10 mouse cellular contexts compared by ENCODE assay signal in the genomic region with DNA sequence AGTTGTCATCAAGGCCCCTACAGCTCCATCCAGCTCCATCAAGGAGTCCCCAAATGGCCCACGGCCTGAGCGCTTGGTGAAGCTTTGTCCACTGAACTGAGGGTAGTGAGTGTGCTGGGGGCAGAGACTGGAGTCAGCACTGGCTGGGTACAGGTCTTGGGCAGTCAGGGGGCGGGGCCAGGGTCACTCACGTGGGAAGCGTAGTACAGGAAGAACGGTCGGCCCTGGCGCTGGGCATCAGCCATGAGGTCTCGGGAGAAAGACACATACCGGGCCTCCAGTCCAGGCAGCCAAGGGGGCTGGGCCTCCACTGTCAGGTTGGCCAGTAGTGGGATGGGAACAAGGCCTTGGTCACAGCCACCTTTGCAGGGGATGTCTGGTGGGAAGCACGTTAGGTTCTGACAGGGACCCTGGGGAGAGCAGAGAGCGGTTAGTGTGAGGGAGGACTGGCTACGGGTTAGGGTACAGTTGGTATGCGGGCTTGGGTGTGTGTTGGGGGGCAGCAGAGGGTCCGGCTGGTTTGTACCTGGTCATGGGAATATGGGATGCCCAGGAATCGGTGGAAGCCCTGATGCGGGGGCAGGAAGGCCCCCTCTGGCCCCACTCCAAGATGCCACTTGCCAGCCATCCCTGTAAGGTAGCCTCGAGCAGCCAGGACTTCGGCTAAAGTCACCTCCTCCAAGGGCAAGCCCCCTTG. TPM values are rescaled to one million over a fixed set of nuclear protein-coding genes. Genes with fewer than 3 reads are reported as not detected.
DNase-seq lines count a peak whose midpoint lies in the region; ATAC-seq and TF ChIP-seq lines count a peak whose summit lies in the region.
"Had no signal": no experiment of that assay in that cellular context is flagged by ENCODE, and none has a peak within 500 bp of the region (broad histone marks: within the 10 kb centered on the region; RNA-seq: fewer than 3 reads in every experiment).

No protein-coding gene starts in this region.

- H3K9me3 ChIP-seq in heart, embryonic 10.5 days, result no peaks in the 10 kb centered on the region
- no peaks in the 10 kb centered on the region for H3K9me3 ChIP-seq in stomach, embryonic 16.5 days (replicated peaks; ENCODE audit: control insufficient read depth, low read length)
- no peaks in the 10 kb centered on the region for H3K9me3 ChIP-seq in stomach, postnatal 0 days (ENCODE audit: control insufficient read depth, low read length)
- H3K9me3 ChIP-seq in intestine, embryonic 15.5 days, result no peaks in the 10 kb centered on the region
- no peaks in the 10 kb centered on the region for H3K9me3 ChIP-seq in neural tube, embryonic 15.5 days (replicated peaks)

- peak overlapping the region; percentile 99; the same call in 1 of the 2 replicates for H3K4me2 ChIP-seq in stomach, embryonic 16.5 days (ENCODE audit: low read depth, low read length)
- H3K4me2 ChIP-seq in stomach, postnatal 0 days (replicated peaks; ENCODE audit: low read depth), result no peak overlapping the region
- H3K4me2 ChIP-seq in intestine, embryonic 15.5 days (replicated peaks), result peak overlapping the region; percentile 86; the same call in 1 of the 2 replicates
- peak overlapping the region; percentile 63 for H3K4me2 ChIP-seq in neural tube, embryonic 15.5 days

- H3K4me1 ChIP-seq in heart, embryonic 10.5 days, result peaks cover 33% of the 10 kb centered on the region
- H3K4me1 ChIP-seq in stomach, embryonic 16.5 days (ENCODE audit: control insufficient read depth, insufficient read depth, low read length), result peaks cover 17% of the 10 kb centered on the region
- no peaks in the 10 kb centered on the region for H3K4me1 ChIP-seq in stomach, postnatal 0 days (replicated peaks; ENCODE audit: control insufficient read depth, insufficient read depth)
- peaks cover 8% of the 10 kb centered on the region; the same call in 1 of the 2 replicates for H3K4me1 ChIP-seq in intestine, embryonic 15.5 days (replicated peaks)
- peaks cover 30% of the 10 kb centered on the region for H3K4me1 ChIP-seq in neural tube, embryonic 15.5 days

- WGBS in heart, embryonic 10.5 days, result 89% methylated on average over 19 of the region's 19 CpGs
- 89% methylated on average over 19 of the region's 19 CpGs for whole genome bisulfite sequencing in stomach, embryonic 16.5 days
- WGBS in stomach, postnatal 0 days, result 90% methylated on average over 19 of the region's 19 CpGs
- WGBS in intestine, embryonic 15.5 days, result 95% methylated on average over 19 of the region's 19 CpGs
- WGBS in neural tube, embryonic 15.5 days, result 93% methylated on average over 19 of the region's 19 CpGs

- H3K36me3 ChIP-seq in heart, embryonic 10.5 days, result 0 out of 2 replicates have a peak, but pooled peaks cover 3% of the 10 kb centered on the region
- no peaks in the 10 kb centered on the region for H3K36me3 ChIP-seq in stomach, embryonic 16.5 days (ENCODE audit: control insufficient read depth, insufficient read depth, low read length)
- H3K36me3 ChIP-seq in stomach, postnatal 0 days (ENCODE audit: control insufficient read depth, insufficient read depth, low read length), result no peaks in the 10 kb centered on the region
- H3K36me3 ChIP-seq in intestine, embryonic 15.5 days, result no peaks in the 10 kb centered on the region
- no peaks in the 10 kb centered on the region for H3K36me3 ChIP-seq in neural tube, embryonic 15.5 days

- TF ChIP-seq EP300 in stomach, postnatal 0 days (optimal IDR thresholded peaks at IDR 0.05), result no peak

- no peak overlapping the region for H3K9ac ChIP-seq in stomach, embryonic 16.5 days (ENCODE audit: low read length)
- no peak overlapping the region for H3K9ac ChIP-seq in stomach, postnatal 0 days (ENCODE audit: low read length)
- no peak overlapping the region for H3K9ac ChIP-seq in intestine, embryonic 15.5 days
- no peak overlapping the region for H3K9ac ChIP-seq in neural tube, embryonic 15.5 days (replicated peaks)

- no peak for DNase-seq in heart, embryonic 10.5 days (ENCODE audit: low spot score)
- DNase-seq in heart, postnatal 14 days, result no peak
- no peak for DNase-seq in stomach, postnatal 0 days (ENCODE audit: low spot score)
- DNase-seq in frontal cortex, adult 2 months (ENCODE audit: extremely low spot score in 1 of 2, low spot score in 1 of 2), result no peak
- no peak for DNase-seq in gastrocnemius, adult 8-10 months (ENCODE audit: low spot score in 2 of 2)

- H3K4me3 ChIP-seq in heart, embryonic 10.5 days, result peak overlapping the region; percentile 70
- H3K4me3 ChIP-seq in stomach, embryonic 16.5 days (replicated peaks; ENCODE audit: low read length), result no peak overlapping the region
- H3K4me3 ChIP-seq in stomach, postnatal 0 days (ENCODE audit: low read depth, low read length), result no peak overlapping the region
- H3K4me3 ChIP-seq in intestine, embryonic 15.5 days (replicated peaks), result no peak overlapping the region
- peak overlapping the region; percentile 57 for H3K4me3 ChIP-seq in neural tube, embryonic 15.5 days (replicated peaks)

- no peak for TF ChIP-seq CTCF in stomach, postnatal 0 days (IDR thresholded peaks at IDR 0.05; ENCODE audit: low read depth)

- H3K27me3 ChIP-seq in heart, embryonic 10.5 days (ENCODE audit: insufficient read depth, poor library complexity, severe bottlenecking), result no peaks in the 10 kb centered on the region; the same call in 1 of the 2 replicates
- H3K27me3 ChIP-seq in stomach, embryonic 16.5 days (ENCODE audit: control insufficient read depth, insufficient read depth, low read length), result no peaks in the 10 kb centered on the region
- H3K27me3 ChIP-seq in stomach, postnatal 0 days (ENCODE audit: control insufficient read depth, insufficient read depth, low read length), result no peaks in the 10 kb centered on the region
- H3K27me3 ChIP-seq in intestine, embryonic 15.5 days (replicated peaks), result no peaks in the 10 kb centered on the region
- no peaks in the 10 kb centered on the region for H3K27me3 ChIP-seq in neural tube, embryonic 15.5 days (replicated peaks)

- no peak for ATAC-seq in stomach, embryonic 16.5 days (ENCODE audit: insufficient read depth, low FRiP score)
- ATAC-seq in stomach, postnatal 0 days (ENCODE audit: low FRiP score, low TSS enrichment), result no peak
- ATAC-seq in intestine, embryonic 15.5 days, result no peak
- no peak for ATAC-seq in neural tube, embryonic 15.5 days (ENCODE audit: low FRiP score)

- intact Hi-C loops in heart, postnatal 14 days (cut with DNase I), result no loop called here

- no peak overlapping the region for H3K27ac ChIP-seq in heart, embryonic 10.5 days
- no peak overlapping the region for H3K27ac ChIP-seq in stomach, embryonic 16.5 days (ENCODE audit: low read length)
- H3K27ac ChIP-seq in stomach, postnatal 0 days (replicated peaks), result no peak overlapping the region
- no peak overlapping the region for H3K27ac ChIP-seq in intestine, embryonic 15.5 days
- H3K27ac ChIP-seq in neural tube, embryonic 15.5 days (replicated peaks), result no peak overlapping the region

RNA-seq across cellular contexts. Expression of a gene that starts 2.5 kb away (rescaled TPM):
- polyA plus RNA-seq in heart, embryonic 10.5 days (2016; fragmentation: Nextera tagmentation; extraction: Ambion mirVana), result 14.2 and 14.3 TPM in 2 replicates
- 10 to 100 TPM; 13.7 to 15.5 TPM for total RNA-seq in heart, postnatal 14 days (2021)
- polyA plus RNA-seq in stomach, embryonic 16.5 days (2015; fragmentation: Nextera tagmentation; extraction: Ambion mirVana), result 19.5 and 19.9 TPM in 2 replicates
- polyA plus RNA-seq in stomach, postnatal 0 days (2015; fragmentation: Nextera tagmentation; extraction: Ambion mirVana), result 10.3 and 11.1 TPM in 2 replicates
- 22.5 and 26.0 TPM in 2 replicates for polyA plus RNA-seq in intestine, embryonic 15.5 days (2015; fragmentation: Nextera tagmentation; extraction: Ambion mirVana)
- 27.4 and 29.2 TPM in 2 replicates for polyA plus RNA-seq in neural tube, embryonic 15.5 days (2015; fragmentation: Nextera tagmentation; extraction: Ambion mirVana)
- polyA plus RNA-seq in frontal cortex, adult 2 months (2012; rRNA removed), result 29.6 and 34.9 TPM in 2 replicates
- total RNA-seq in gastrocnemius, adult 8-10 months (2022), result 1 to 10 TPM; 1.7 to 3.9 (median 2.8) TPM

RNA-seq across cellular contexts. Expression of a gene that starts 21.0 kb away (rescaled TPM):
- polyA plus RNA-seq in heart, embryonic 10.5 days (2016; fragmentation: Nextera tagmentation; extraction: Ambion mirVana), result 0.44 and 0.99 TPM in 2 replicates
- under 1 TPM; 0.05 to 0.31 TPM for total RNA-seq in heart, postnatal 14 days (2021)
- 3.7 and 3.9 TPM in 2 replicates for polyA plus RNA-seq in stomach, embryonic 16.5 days (2015; fragmentation: Nextera tagmentation; extraction: Ambion mirVana)
- polyA plus RNA-seq in stomach, postnatal 0 days (2015; fragmentation: Nextera tagmentation; extraction: Ambion mirVana), result 1.6 and 1.9 TPM in 2 replicates
- 4.1 and 4.5 TPM in 2 replicates for polyA plus RNA-seq in intestine, embryonic 15.5 days (2015; fragmentation: Nextera tagmentation; extraction: Ambion mirVana)
- polyA plus RNA-seq in neural tube, embryonic 15.5 days (2015; fragmentation: Nextera tagmentation; extraction: Ambion mirVana), result 73.0 and 85.4 TPM in 2 replicates
- polyA plus RNA-seq in frontal cortex, adult 2 months (2012; rRNA removed), result 123 and 134 TPM in 2 replicates
- under 1 TPM in 3 of 4 experiments, not detected in 1; 0.10 to 0.65 (median 0.56) TPM for total RNA-seq in gastrocnemius, adult 8-10 months (2022)
- total RNA-seq: hematopoietic stem cell, adult 5-6 weeks had no signal

RNA-seq across cellular contexts. Expression of a gene that starts 24.7 kb away (rescaled TPM):
- polyA plus RNA-seq in heart, embryonic 10.5 days (2016; fragmentation: Nextera tagmentation; extraction: Ambion mirVana), result 2.1 and 2.6 TPM in 2 replicates
- 10 to 100 TPM; 78.7 to 83.9 TPM for total RNA-seq in heart, postnatal 14 days (2021)
- polyA plus RNA-seq in stomach, embryonic 16.5 days (2015; fragmentation: Nextera tagmentation; extraction: Ambion mirVana), result 1.1 and 1.8 TPM in 2 replicates
- polyA plus RNA-seq in stomach, postnatal 0 days (2015; fragmentation: Nextera tagmentation; extraction: Ambion mirVana), result 0.35 and 0.40 TPM in 2 replicates
- 1.2 and 1.3 TPM in 2 replicates for polyA plus RNA-seq in intestine, embryonic 15.5 days (2015; fragmentation: Nextera tagmentation; extraction: Ambion mirVana)
- polyA plus RNA-seq in neural tube, embryonic 15.5 days (2015; fragmentation: Nextera tagmentation; extraction: Ambion mirVana), result 8.9 and 9.5 TPM in 2 replicates
- 76.4 and 84.0 TPM in 2 replicates for polyA plus RNA-seq in frontal cortex, adult 2 months (2012; rRNA removed)
- total RNA-seq in gastrocnemius, adult 8-10 months (2022), result 10 to 100 TPM in 2 of 4 experiments, 1 to 10 TPM in 2; 5.9 to 11.7 (median 8.8) TPM

RNA-seq across cellular contexts. Expression of a gene that starts 45.0 kb away (rescaled TPM):
- polyA plus RNA-seq in heart, embryonic 10.5 days (2016; fragmentation: Nextera tagmentation; extraction: Ambion mirVana), result 64.7 and 64.8 TPM in 2 replicates
- 10 to 100 TPM; 50.9 to 59.9 TPM for total RNA-seq in heart, postnatal 14 days (2021)
- 42.2 and 49.2 TPM in 2 replicates for polyA plus RNA-seq in stomach, embryonic 16.5 days (2015; fragmentation: Nextera tagmentation; extraction: Ambion mirVana)
- polyA plus RNA-seq in stomach, postnatal 0 days (2015; fragmentation: Nextera tagmentation; extraction: Ambion mirVana), result 46.8 and 47.9 TPM in 2 replicates
- 52.6 and 61.8 TPM in 2 replicates for polyA plus RNA-seq in intestine, embryonic 15.5 days (2015; fragmentation: Nextera tagmentation; extraction: Ambion mirVana)
- 79.8 and 92.8 TPM in 2 replicates for polyA plus RNA-seq in neural tube, embryonic 15.5 days (2015; fragmentation: Nextera tagmentation; extraction: Ambion mirVana)
- polyA plus RNA-seq in frontal cortex, adult 2 months (2012; rRNA removed), result 66.1 and 70.7 TPM in 2 replicates
- 10 to 100 TPM; 23.3 to 25.8 (median 25.1) TPM for total RNA-seq in gastrocnemius, adult 8-10 months (2022)

RNA-seq across cellular contexts. Expression of a gene that starts 45.2 kb away (rescaled TPM):
- 0.38 and 0.58 TPM in 2 replicates for polyA plus RNA-seq in heart, embryonic 10.5 days (2016; fragmentation: Nextera tagmentation; extraction: Ambion mirVana)
- total RNA-seq in heart, postnatal 14 days (2021), result 10 to 100 TPM; 11.0 to 14.6 TPM
- polyA plus RNA-seq in stomach, embryonic 16.5 days (2015; fragmentation: Nextera tagmentation; extraction: Ambion mirVana), result not detected in 2 replicates
- polyA plus RNA-seq in stomach, postnatal 0 days (2015; fragmentation: Nextera tagmentation; extraction: Ambion mirVana), result not detected in 2 replicates
- polyA plus RNA-seq in intestine, embryonic 15.5 days (2015; fragmentation: Nextera tagmentation; extraction: Ambion mirVana), result not detected in 2 replicates
- polyA plus RNA-seq in neural tube, embryonic 15.5 days (2015; fragmentation: Nextera tagmentation; extraction: Ambion mirVana), result 0.36 TPM in 1 of 2 replicates, not detected in the other
- polyA plus RNA-seq in frontal cortex, adult 2 months (2012; rRNA removed), result 0.08 and 0.28 TPM in 2 replicates
- total RNA-seq in gastrocnemius, adult 8-10 months (2022), result 1 to 10 TPM in 2 of 4 experiments, under 1 TPM in 2; 0.81 to 2.2 (median 1.0) TPM
- total RNA-seq: hematopoietic stem cell, adult 5-6 weeks had no signal
- polyA plus RNA-seq: limb, embryonic 11.5 days had no signal

Comparison
In these comparisons a context has a peak if more than half of its experiments do, and no peak if none do; other contexts are left out.
1. H3K4me3 ChIP-seq: peak in heart, embryonic 10.5 days (single experiment) and neural tube, embryonic 15.5 days (single experiment); none in stomach, embryonic 16.5 days (single experiment), stomach, postnatal 0 days (single experiment) and intestine, embryonic 15.5 days (single experiment).
2. RNA of a gene that starts 21.0 kb away (polyA plus RNA-seq): 123 to 134 TPM in frontal cortex, adult 2 months and 73.0 to 85.4 TPM in neural tube, embryonic 15.5 days; 4.1 to 4.5 TPM in intestine, embryonic 15.5 days, 3.7 to 3.9 TPM in stomach, embryonic 16.5 days, 1.6 to 1.9 TPM in stomach, postnatal 0 days and 0.44 to 0.99 TPM in heart, embryonic 10.5 days; every median in the first group is over 10 times any median in the second.